Mouse (Mus musculus): ENCODE data around the gene Nr4a2.

Gene Nr4a2

DNA sequence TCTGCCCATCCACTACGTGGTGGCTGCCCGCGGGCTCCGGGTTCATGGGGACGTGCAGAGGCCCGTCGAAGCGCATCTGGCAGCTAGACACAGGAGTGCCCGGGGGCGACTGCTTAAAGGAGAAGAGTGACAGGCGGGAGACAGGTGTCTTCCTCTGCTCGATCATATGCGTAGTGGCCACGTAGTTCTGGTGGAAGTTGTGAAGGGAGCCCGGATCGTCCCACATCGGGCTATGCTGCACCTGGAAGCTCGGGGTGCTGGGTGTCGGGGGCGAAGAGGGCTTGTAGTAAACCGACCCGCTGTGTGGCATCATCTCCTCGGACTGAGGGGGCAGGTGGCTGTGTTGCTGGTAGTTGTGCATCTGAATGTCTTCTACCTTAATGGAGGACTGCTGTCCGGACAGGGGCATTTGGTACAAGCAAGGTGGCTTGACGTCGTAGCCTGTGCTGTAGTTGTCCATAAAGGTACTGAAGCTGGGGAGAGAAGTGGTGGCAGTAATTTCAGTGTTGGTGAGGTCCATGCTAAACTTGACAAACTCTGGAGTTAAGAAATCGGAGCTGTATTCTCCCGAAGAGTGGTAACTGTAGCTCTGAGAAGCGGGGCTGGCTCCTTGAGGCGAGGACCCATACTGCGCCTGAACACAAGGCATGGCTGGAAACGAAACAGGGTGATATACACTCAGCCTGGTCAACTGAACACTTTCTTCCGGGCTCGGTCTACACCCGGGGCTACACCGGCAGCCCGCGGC lies 11.8 kb downstream of the Nr4a2 start:
- DNase-seq (ENCODE audit: low spot score), result no peak

DNA sequence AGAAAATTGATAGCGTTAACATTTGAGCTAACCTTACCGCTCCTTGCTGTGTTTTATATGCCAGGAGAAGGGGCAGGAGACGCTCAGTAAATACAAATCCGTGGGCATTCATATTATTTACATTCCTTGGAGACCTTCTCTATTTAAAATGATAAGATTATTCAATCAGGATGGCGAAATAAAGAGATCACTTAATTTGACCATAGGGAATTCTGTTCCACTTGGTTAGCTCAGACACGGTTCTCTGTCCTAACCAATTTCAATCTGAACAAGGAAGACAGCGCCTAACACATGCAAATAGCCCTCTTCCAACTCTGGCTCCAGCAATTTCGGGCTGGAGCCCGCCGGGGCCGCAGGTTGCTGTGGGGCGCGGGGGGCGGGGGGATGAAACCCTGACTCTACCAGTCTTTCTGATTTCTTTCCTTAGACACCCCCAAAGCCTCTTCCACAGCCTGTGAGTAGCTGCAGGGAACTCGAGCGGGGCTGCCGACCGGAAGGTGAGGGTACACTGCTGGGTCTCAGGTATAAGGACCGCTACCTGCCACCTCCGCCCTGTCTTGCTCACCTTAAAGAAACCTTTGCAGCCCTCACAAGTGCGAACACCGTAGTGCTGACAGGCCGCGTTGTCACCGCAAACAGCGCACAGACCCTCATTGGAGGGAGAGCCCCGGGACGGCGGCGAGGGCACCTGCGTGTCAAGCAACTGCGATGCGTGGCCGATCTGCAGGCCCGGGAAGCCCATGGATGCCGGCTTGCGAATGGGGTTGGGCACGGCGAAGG lies 12.6 kb downstream of the Nr4a2 start:
- no peak for DNase-seq (ENCODE audit: low spot score)

DNA sequence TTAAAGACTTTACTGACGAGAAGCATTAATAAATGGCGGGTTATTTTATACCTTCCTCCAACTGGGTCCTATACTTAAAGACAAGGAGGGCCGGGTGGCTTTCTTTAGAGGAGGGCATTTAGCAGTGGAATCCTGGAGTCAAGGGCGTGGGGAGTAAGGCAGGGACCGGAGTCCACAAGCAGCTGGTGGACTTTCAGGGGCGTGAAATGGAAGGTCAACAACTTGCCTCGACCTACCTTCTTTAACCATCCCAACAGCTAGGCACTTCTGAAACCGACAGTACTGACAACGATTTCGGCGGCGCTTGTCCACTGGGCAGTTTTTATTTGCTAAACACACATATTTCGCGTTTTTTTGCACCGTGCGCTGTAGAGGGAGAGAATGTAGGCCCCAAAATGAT lies 13.4 kb downstream of the Nr4a2 start:
- DNase-seq (ENCODE audit: low spot score), result no peak

DNA sequence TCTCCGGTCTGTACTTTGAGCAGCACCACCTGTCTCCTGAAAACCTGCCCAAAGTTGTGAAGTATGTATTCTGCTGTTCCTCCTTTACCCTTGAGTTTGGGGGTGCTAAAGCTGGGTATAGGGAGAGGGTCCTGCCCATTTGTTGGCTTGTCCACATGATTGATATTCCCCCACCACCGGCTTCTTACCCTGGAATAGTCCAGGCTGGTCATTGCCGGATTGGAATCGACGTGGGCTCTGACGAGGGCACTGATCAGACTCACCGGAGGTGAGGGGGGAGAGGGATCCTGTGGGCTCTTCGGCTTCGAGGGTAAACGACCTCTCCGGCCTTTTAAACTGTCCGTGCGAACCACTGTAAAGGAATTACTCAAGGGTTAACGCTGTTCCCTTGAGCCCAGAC lies 13.9 kb downstream of the Nr4a2 start:
- DNase-seq (ENCODE audit: low spot score), result no peak

DNA sequence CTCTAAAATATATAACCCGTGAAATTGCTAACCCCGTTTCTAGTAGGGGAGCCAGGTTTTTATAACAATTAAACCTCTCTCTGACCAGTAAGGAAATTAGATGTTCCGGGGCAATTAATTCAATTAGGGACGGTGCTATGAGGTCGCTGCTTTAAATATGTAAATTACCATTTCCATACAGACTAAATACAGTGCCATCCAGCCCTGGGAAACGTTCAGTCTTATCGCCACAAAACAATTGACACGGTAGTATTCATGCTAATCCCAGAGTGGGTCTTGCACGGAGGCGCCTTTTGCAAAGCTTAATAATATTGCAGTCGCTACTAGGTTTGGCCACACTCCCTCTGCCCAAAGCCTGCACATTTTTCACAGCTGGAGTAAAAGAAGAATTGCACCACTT lies 14.5 kb downstream of the Nr4a2 start:
- no peak for DNase-seq (ENCODE audit: low spot score)

DNA sequence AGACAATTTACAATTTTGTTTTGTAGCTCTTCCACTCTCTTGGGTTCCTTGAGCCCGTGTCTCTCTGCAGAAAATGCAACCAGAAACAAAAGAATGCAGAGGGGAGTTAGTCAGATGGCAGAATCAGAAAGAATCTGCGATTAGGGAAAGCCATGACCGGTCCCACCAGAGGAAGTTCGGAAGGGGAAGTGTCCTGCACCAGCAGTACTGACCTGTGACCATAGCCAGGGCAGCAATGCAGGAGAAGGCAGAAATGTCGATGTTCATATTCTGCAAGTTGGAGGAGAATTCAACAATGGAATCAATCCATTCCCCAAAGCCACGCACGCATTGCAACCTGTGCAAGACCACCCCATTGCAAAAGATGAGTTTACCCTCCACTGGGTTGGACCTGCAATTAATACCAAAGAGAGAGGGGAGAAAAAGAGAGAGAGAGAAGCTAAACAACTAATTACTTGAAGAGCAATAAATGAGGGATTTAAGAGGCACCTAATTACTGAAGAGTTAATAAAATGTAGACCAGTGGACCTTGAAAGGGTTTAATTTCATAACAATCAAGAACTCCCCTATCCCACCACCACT lies 15.4 kb downstream of the Nr4a2 start:
- no peak for DNase-seq (ENCODE audit: low spot score)

DNA sequence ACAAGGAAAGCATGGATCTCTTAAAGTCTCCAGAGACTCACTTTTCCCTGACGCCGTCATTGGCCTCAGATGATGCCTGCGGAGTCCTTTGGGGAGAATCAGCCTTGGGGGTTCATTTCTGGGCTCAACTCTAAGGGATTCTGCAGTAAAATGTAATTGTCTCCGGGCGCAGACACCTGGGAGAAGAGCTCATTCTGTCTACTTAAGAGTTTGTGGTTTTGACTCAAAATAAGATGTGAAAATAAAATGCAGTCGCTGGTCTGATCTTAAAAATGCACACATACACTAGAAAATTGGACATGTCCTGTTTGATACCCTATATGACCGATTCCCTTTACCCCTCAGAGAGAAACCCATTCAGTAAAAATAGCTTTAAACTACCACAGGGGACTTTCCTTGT lies 18.4 kb downstream of the Nr4a2 start:
- no peak for DNase-seq (ENCODE audit: low spot score)

DNA sequence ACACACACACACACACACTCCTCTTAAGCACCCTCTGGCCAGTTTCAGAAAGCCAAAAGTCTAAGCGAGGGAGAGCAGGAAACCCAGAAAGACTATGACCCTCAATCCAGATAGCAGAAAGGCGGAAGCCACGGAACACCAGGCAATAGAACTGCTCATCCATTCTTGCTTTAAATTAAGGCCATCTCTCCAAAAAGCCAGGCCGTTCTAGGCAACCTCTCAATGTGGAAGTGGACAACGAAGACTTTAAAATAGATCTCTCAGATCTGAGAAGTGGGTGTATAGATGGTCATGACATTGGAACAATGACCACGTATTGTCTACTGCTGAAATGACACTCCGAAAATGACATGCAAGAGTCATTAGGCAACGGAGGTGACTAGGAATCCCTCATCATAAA lies 19.1 kb downstream of the Nr4a2 start:
- no peak for DNase-seq (ENCODE audit: low spot score)

DNA sequence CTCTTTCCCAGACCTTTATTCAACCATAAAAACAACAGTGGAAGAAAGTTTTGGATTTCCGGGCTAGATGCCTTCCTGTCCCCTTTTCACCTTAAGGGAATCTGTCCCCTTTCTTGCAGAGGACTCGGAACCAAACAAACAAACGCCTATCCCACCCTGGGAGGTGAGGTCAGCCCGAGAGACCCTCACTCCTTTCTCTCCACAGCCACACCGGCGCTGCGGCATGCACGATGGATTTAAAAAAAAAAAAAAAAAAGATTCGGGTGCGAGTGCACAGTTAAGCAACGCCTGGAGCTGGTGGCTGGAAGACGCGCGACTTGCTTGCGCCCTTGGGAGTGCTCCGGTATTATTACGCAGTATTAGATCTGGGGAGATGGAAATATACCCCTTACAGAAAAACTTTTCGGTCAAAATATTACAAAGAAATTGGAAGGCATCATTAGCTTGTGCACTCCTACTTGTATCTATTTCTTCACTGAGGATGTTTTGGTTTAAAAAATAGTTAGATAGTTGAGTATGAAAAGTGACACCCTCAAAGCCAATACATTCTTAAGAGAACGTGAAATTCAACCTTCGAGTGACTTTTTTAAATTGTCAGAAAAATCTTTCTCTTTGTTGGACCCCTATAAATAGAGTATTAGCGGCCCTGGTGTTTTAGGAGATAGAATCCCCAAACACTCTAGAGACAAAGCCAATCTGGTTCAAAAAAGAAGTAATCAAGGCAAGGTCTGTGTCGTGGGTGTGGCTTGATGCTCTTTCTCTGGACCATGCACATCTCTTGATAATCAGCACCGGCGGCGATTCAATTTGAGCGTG lies 19.8 kb downstream of the Nr4a2 start:
- DNase-seq (ENCODE audit: low spot score), result no peak

DNA sequence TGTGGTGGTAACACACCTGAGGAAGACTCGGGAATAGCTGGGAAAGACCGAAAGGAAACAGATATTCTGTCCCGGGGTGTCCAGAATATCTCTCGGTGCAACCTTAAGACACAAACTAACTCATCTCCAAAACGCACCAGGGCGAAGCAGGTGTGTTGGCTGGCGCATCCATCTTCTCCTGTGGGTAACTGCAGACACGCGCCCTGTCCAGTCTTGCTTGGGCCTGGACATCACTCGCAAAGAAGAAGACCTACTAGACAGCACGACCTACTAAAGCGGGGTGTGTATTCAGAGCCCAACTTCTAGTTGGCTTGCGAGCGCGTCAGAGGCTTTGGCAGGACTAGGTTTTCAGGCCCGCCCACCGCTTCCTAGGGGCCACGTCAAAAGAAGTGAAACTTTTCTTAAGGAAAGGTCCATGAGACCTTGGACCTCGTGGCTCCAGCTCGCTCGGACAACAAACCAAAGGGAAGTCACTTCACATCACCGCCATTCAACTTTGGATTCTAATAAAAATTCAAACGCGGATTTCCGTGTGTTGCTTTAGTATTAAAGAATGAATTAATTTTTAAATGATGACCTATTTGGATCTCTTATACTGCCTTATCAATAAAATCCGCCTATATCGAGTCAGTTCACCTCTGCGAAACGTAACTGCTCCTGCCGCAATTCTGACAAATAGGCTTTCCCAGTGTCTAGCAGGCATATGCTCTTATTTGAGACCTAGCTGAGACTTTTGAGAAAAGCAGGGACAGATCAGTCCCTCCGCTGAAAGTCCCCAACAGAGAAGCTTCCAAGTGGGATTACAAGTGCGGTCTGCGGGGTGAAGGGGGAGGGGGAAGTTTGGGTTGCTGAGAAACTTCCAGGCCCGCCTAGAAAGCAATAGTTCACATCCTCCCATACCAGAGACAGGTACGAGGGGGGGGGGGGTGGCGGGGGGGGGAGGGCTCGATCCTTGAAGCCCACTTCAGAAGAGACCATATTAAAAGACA lies 20.7 kb downstream of the Nr4a2 start:
- no peak for DNase-seq (ENCODE audit: low spot score)

DNA sequence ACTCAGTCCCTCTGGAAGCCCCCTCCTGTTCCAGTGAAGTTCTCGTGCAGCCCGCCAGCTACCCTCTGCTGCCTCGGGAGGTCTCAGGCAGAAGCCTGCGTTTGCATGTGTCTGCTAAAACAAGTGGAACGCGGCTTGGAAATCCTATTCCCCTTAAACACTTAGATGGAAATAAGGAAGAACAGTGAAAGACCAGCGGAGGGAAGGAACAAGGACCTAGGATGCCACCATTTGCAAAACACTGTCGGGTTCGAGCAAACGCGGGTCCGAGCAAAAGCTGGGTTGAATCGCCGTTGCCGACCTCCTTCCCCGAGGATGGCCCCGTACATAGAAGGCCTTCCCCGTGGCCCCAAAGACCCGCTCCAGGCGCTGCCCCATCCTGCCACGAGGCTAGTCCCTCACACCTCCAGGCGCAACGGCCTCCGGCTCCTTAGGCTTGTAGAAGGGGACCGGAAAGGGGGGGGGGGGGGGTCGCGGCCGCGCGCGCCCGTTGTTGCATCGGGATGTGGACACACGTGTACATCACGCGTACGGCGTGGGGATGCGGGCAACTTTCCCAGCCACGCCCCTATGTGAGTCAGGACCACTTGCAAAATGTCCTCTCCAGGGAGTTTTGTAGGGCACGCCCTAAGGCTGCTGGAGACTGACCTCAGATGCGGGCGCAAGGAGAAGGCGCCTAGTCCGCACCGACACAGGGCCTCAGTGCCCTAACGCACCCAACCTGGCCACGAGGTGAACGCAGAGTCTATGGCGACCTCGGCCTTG lies 21.5 kb downstream of the Nr4a2 start:
- DNase-seq (ENCODE audit: low spot score), result no peak

DNA sequence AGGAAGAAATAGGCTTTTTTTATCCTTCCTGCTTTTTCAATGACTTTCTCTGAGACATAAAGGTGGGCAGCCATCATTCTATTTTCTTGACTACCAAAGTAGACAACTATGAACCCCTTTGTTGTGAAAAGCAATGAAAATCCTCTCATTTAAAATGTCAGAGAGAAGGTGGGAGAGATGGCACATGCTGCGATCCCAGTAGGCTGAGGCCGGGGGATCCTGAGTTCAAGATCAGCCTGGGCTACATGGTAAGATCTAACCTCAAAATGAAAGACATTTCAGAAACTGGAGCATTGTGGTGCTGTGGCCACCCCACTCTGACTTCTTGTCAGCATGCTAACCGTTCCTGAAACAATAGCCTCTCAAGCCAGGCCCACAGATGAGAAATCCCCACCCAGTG lies 23.6 kb downstream of the Nr4a2 start:
- DNase-seq (ENCODE audit: low spot score), result no peak

DNA sequence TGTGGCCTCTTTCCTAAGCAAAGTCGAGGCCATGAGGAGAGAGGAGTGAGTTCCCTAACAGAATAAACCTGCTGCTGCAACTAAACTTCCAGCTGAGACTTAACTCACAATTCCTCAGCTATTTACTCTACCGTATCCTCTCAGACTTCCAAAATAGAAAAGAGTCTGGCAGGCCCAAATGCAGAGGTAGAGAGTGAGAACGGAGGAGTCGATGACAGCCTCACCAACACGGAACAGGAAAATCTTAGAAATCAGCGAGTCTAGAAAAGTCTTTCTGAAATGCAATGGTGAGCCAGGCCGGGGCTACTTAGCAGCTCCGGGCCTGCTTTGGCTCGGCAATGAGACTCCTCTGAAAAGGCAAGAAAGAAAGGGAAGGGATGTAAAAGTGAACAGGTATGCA lies 51.4 kb downstream of the Nr4a2 start:
- no peak for DNase-seq (ENCODE audit: low spot score)

DNA sequence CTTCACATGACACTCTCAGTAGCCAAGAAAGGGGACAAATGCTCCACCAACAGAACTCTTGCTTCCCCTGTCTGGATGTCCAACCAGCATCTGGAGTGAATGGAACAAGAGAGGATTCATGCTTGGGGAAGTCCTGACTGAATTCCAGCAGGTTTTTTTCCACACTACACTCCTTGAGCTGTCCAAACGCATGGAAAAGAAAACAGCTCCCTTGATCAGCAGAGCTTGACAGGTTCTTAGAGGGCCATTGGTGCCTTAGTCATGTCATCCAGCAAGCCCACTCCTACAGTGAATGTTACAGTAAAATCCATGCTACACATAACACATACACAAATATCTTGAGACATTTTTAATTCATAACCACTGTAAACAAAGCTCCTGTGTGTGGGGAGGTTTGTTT lies 60.3 kb downstream of the Nr4a2 start:
- DNase-seq (ENCODE audit: low spot score), result no peak
